Mouse (Mus musculus) liver, postnatal 0 days (tissue): ENCODE data around the gene Jup.

Experiments
- CTCF ChIP-seq: sonication (generic); IDR thresholded peaks from 2 replicates; pipeline ENCODE4 v1.5.1; 2016; ENCODE audit warnings: antibody characterized with exemption, low read depth
- EP300 ChIP-seq: IDR thresholded peaks from 2 replicates; pipeline ENCODE4 v1.6.1; 2016; ENCODE audit warnings: antibody characterized with exemption, low read depth, mild to moderate bottlenecking

GRCm38 (mm10) chr11:100357408-100357807 lies 40.2 kb downstream of the Jup start:
- TF ChIP-seq EP300 (no peak), CTCF (no peak)
